Mouse (Mus musculus) olfactory bulb, adult 2 months (tissue): ENCODE results near the gene Kcnk4.

Experiments
- CTCF ChIP-seq: fragments of 200-500 bp; IDR thresholded peaks from 2 replicates; pipeline ENCODE4 v1.5.1; 2012; ENCODE audit warnings: low read depth, mild to moderate bottlenecking, low read length, moderate library complexity; ENCODE audit not compliant: insufficient read depth
- POLR2A ChIP-seq: fragments of 200-500 bp; IDR thresholded peaks from 2 replicates; pipeline ENCODE4 v1.6.1; 2012; ENCODE audit warnings: mild to moderate bottlenecking, low read depth, low read length, moderate library complexity; ENCODE audit not compliant: insufficient read depth

DNA sequence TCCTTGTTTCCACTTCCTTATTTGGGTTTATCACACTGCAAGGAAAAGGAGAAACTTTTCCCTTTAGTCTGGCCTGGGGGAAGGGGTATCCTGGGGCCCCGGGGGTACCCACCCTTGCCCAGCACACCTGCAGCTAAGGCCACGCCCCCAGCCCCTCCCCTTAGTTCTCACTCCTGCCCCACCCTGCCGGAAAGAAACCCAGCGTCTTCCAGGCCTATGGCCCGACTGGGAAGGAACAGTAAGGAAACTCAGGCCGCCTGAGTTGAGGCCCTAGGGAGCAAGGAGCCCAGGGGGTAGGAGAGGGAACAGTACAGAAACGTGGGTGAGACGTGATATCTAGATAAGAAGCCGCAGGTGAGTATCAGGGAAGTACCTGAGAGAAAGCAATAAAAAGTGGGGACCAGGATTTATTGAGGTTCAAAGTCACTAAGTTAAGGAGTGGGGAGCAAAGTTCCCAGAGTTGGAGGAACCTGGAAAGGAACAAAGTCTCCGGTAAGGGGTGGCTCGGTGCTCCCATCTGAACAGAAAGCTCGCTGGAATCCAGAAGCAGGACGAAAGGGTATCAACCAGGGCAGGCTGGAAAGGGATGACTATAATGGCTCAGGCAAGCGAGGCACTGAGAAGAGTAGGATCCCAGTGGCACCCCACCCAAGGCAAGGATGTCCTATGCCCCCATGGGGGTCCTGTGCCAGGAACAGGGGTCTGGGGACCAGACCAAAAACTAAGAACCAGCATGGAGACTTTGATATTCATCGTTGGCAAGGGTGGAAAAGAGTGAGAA lies 34.4 kb upstream of the Kcnk4 start:
- TF ChIP-seq CTCF, result no peak
- no peak for TF ChIP-seq POLR2A
